Mouse (Mus musculus): ENCODE measurements around the gene Ogfrl1. TPM values are rescaled to one million over a fixed set of nuclear protein-coding genes. Genes with fewer than 3 reads are reported as not detected.

Gene Ogfrl1
- polyA plus RNA-seq, 1 experiment from 2014 or later, result 9.4 TPM

- no peak overlapping the region for H3K9ac ChIP-seq
- WGBS, result 76% methylated on average over 4 of the region's 4 CpGs
- H3K9me3 ChIP-seq, result no peaks in the 10 kb centered on the region
- H3K27ac ChIP-seq, result no peak overlapping the region
- H3K4me3 ChIP-seq, result no peak overlapping the region
- no peaks in the 10 kb centered on the region for H3K27me3 ChIP-seq
- ATAC-seq (ENCODE audit: low FRiP score, low read depth), result no peak
- H3K36me3 ChIP-seq, result no peaks in the 10 kb centered on the region
- H3K4me2 ChIP-seq (replicated peaks), result no peak overlapping the region
- H3K4me1 ChIP-seq, result no peaks in the 10 kb centered on the region
Observed at GRCm38 (mm10) chr1:23342864-23343263, 54.7 kb downstream of the Ogfrl1 start.

- H3K27me3 ChIP-seq, result no peaks in the 10 kb centered on the region
- no peak overlapping the region for H3K4me2 ChIP-seq (replicated peaks)
- H3K36me3 ChIP-seq, result no peaks in the 10 kb centered on the region
- no peak overlapping the region for H3K4me3 ChIP-seq
- H3K9me3 ChIP-seq, result no peaks in the 10 kb centered on the region
- H3K9ac ChIP-seq, result no peak overlapping the region
- H3K4me1 ChIP-seq, result no peaks in the 10 kb centered on the region
- no peak overlapping the region for H3K27ac ChIP-seq
- 78% methylated on average over 3 of the region's 3 CpGs for WGBS
- no peak for ATAC-seq (ENCODE audit: low FRiP score, low read depth)
Observed at GRCm38 (mm10) chr1:23342224-23342623, 55.3 kb downstream of the Ogfrl1 start.

DNA sequence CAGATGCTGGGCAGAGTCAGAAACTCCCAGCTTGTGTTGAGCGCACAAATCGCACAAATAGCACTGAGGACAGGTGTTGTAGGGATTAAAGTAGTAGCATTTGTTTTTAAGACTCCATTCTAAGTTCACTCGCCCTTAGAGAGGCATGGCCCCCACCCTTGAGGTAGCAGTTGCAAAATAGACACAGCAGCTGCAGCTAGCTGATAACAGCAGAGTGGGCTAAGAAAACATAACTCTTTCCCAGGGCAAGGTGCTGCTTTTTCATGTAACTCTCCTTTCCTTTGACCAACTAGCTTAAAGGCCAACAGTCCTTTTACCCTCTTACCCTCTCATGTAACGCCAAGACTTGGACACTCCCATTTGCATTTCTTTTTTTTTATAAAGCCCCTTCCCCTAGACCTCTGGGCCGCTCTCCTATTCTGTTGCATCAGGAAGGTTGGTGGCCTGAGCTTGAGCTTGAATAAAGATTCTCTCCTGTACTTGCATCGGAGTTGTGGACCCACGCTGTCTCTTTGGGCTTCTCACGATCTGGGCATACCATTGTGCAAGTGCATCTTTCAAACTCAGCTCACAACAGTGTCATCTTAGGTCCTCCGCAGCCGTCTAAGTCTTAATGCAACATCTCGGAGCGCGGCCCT is 61.7 kb downstream of the Ogfrl1 start:
- Histone ChIP-seq H3K36me3 (no peaks in the 10 kb centered on the region), H3K4me2 (replicated peaks) (no peak overlapping the region), H3K9me3 (no peaks in the 10 kb centered on the region), H3K9ac (no peak overlapping the region), H3K27ac (no peak overlapping the region), H3K4me3 (no peak overlapping the region), H3K27me3 (no peaks in the 10 kb centered on the region), H3K4me1 (no peaks in the 10 kb centered on the region)
- ATAC-seq (ENCODE audit: low FRiP score, low read depth), result no peak
- 89% methylated on average over 13 of the region's 13 CpGs for WGBS

- no peak overlapping the region for H3K9ac ChIP-seq
- H3K9me3 ChIP-seq, result no peaks in the 10 kb centered on the region
- ATAC-seq (ENCODE audit: low FRiP score, low read depth), result no peak
- H3K27ac ChIP-seq, result no peak overlapping the region
- H3K36me3 ChIP-seq, result no peaks in the 10 kb centered on the region
- H3K4me3 ChIP-seq, result no peak overlapping the region
- no peaks in the 10 kb centered on the region for H3K4me1 ChIP-seq
- WGBS, result 91% methylated on average over 4 of the region's 4 CpGs
- H3K27me3 ChIP-seq, result no peaks in the 10 kb centered on the region
- H3K4me2 ChIP-seq (replicated peaks), result no peak overlapping the region
Observed at GRCm38 (mm10) chr1:23335050-23335449, 62.5 kb downstream of the Ogfrl1 start.

GRCm38 (mm10) chr1:23332192-23332591 is 65.4 kb downstream of the Ogfrl1 start:
- Histone ChIP-seq H3K4me3 (no peak overlapping the region), H3K4me2 (replicated peaks) (no peak overlapping the region), H3K27ac (no peak overlapping the region), H3K4me1 (no peaks in the 10 kb centered on the region), H3K36me3 (no peaks in the 10 kb centered on the region), H3K9me3 (no peaks in the 10 kb centered on the region), H3K27me3 (no peaks in the 10 kb centered on the region), H3K9ac (no peak overlapping the region)
- 81% methylated on average over 4 of the region's 4 CpGs for WGBS
- ATAC-seq (ENCODE audit: low FRiP score, low read depth), result no peak

GRCm38 (mm10) chr1:23325160-23325559 is 72.4 kb downstream of the Ogfrl1 start:
- 89% methylated on average over 7 of the region's 7 CpGs for WGBS
- H3K36me3 ChIP-seq, result no peaks in the 10 kb centered on the region
- H3K4me1 ChIP-seq, result no peaks in the 10 kb centered on the region
- no peak overlapping the region for H3K4me3 ChIP-seq
- H3K9ac ChIP-seq, result no peak overlapping the region
- H3K27me3 ChIP-seq, result no peaks in the 10 kb centered on the region
- H3K9me3 ChIP-seq, result no peaks in the 10 kb centered on the region
- H3K4me2 ChIP-seq (replicated peaks), result no peak overlapping the region
- no peak overlapping the region for H3K27ac ChIP-seq
- no peak for ATAC-seq (ENCODE audit: low FRiP score, low read depth)

- no peak overlapping the region for H3K4me3 ChIP-seq
- no peaks in the 10 kb centered on the region for H3K9me3 ChIP-seq
- H3K9ac ChIP-seq, result no peak overlapping the region
- WGBS, result 23% methylated on average over 5 of the region's 5 CpGs
- H3K36me3 ChIP-seq, result no peaks in the 10 kb centered on the region
- ATAC-seq (ENCODE audit: low FRiP score, low read depth), result no peak
- no peaks in the 10 kb centered on the region for H3K27me3 ChIP-seq
- H3K4me2 ChIP-seq (replicated peaks), result no peak overlapping the region
- no peaks in the 10 kb centered on the region for H3K4me1 ChIP-seq
- H3K27ac ChIP-seq, result no peak overlapping the region
Observed at GRCm38 (mm10) chr1:23324226-23324625, 73.3 kb downstream of the Ogfrl1 start.

DNA sequence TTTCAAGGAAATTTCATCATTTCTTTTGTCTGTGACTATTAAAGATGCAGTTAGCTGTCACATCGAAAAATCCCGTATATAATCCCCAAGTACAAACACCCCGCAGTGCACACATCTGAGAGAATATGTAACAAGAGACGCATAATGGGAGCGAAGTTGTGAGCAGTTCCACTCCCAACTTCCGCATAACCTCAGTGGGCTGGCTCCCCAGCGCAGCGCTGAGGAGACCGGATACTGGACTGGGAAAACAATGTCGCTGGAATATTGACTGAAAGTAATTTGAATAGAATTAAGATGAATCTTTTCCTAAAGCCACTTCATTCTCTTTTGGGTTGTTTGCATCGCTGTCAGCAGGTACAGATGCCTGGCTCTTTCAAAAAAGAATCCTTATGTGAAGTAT is 74.3 kb downstream of the Ogfrl1 start:
- no peaks in the 10 kb centered on the region for H3K27me3 ChIP-seq
- no peaks in the 10 kb centered on the region for H3K4me1 ChIP-seq
- 73% methylated on average over 11 of the region's 11 CpGs for WGBS
- no peak overlapping the region for H3K9ac ChIP-seq
- no peak overlapping the region for H3K4me2 ChIP-seq (replicated peaks)
- H3K27ac ChIP-seq, result no peak overlapping the region
- ATAC-seq (ENCODE audit: low FRiP score, low read depth), result no peak
- H3K4me3 ChIP-seq, result no peak overlapping the region
- H3K9me3 ChIP-seq, result no peaks in the 10 kb centered on the region
- H3K36me3 ChIP-seq, result no peaks in the 10 kb centered on the region

- no peaks in the 10 kb centered on the region for H3K27me3 ChIP-seq
- ATAC-seq (ENCODE audit: low FRiP score, low read depth), result no peak
Observed at GRCm38 (mm10) chr1:23322208-23322607, 75.4 kb downstream of the Ogfrl1 start.

GRCm38 (mm10) chr1:23321331-23321851 is 76.2 kb downstream of the Ogfrl1 start:
- no peaks in the 10 kb centered on the region for H3K36me3 ChIP-seq
- no peaks in the 10 kb centered on the region for H3K9me3 ChIP-seq
- H3K4me2 ChIP-seq (replicated peaks), result no peak overlapping the region
- WGBS, result 66% methylated on average over 10 of the region's 10 CpGs
- H3K27ac ChIP-seq, result no peak overlapping the region
- H3K27me3 ChIP-seq, result no peaks in the 10 kb centered on the region
- no peak overlapping the region for H3K4me3 ChIP-seq
- no peak for ATAC-seq (ENCODE audit: low FRiP score, low read depth)
- no peak overlapping the region for H3K9ac ChIP-seq
- H3K4me1 ChIP-seq, result no peaks in the 10 kb centered on the region

More at GRCm38 (mm10) chr1:23322208-23322607, 75.4 kb downstream of the Ogfrl1 start:
- Histone ChIP-seq H3K36me3 (no peaks in the 10 kb centered on the region), H3K4me2 (replicated peaks) (no peak overlapping the region), H3K27ac (no peak overlapping the region), H3K4me3 (no peak overlapping the region), H3K4me1 (no peaks in the 10 kb centered on the region), H3K9me3 (no peaks in the 10 kb centered on the region), H3K9ac (no peak overlapping the region)
- WGBS, result 73% methylated on average over 4 of the region's 4 CpGs

DNA sequence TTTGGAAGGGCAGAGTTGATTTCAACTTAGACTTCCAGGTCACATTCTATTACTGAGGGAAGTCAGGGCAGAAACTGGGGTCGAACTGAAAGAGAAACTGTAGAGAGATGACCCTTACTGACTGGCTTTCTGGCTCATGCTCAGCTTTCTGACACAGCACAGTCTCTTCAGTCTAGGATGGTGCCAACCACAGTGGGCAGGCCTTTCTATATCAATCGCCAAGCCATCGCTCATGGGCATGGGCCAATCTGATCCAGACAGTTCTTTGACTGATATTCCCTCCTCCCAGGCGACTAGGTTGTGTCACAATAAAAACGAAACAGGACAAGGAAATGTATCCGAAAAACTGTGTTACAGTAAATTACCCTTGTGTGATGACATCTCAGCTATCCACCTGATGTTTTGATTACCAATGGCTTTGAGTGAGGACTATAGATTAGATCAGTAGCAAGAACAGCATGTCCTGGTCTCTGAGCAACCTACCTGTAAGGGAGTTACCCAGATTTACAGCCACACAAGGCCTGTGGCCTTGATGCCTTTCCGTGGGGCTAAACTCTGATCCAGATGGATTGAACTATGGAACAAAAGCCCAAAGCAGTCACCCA is 76.9 kb downstream of the Ogfrl1 start:
- H3K27ac ChIP-seq, result no peak overlapping the region
- H3K4me2 ChIP-seq (replicated peaks), result no peak overlapping the region
- no peak overlapping the region for H3K4me3 ChIP-seq
- no peaks in the 10 kb centered on the region for H3K36me3 ChIP-seq
- no peaks in the 10 kb centered on the region for H3K4me1 ChIP-seq
- no peaks in the 10 kb centered on the region for H3K27me3 ChIP-seq
- 90% methylated on average over 7 of the region's 7 CpGs for WGBS
- no peak for ATAC-seq (ENCODE audit: low FRiP score, low read depth)
- H3K9ac ChIP-seq, result no peak overlapping the region
- no peaks in the 10 kb centered on the region for H3K9me3 ChIP-seq
